Mouse (Mus musculus): ENCODE measurements at regions not wholly inside any gene's neighbourhood (a gene's known extent, or its start where the extent isn't known, plus 50 kb on each side); places are given as distances from the start of the nearest gene placed in this dataset.

DNA sequence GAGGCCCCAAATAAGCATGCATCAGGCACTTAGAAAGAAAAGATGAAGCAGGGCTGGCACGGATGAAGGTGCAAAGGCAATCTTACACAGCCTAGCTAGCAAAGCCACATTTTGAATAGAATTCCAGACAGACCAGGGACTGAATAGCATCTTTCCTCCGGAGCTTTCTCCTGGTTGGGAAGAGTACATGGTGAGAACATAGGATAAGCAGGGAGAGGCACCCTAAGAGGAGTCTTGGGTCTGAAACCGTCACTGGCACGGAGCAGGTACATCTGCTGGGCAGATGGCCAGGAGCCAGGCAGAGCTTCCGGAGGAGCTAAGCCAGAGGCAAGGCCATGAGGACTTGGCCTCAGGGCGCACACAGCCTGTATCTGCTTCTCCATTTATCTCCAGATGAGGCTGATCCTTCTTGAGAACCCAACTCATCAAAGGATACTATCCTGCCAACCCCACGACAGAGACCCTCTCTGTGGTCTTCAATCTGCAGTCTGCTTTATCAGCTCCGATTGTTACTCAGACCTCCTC, 70.4 kb upstream of the Ccn6 start:
- TF ChIP-seq TAL1 (conservative IDR thresholded peaks at IDR 0.05; ENCODE audit: low read depth, low read length) = no peak
- TF ChIP-seq CTCF (IDR thresholded peaks at IDR 0.05; ENCODE audit: low read depth, low read length) = no peak
- TF ChIP-seq GATA1 (IDR thresholded peaks at IDR 0.05; ENCODE audit: borderline replicate concordance, low read length) = no peak
